Mouse (Mus musculus): Measurements from ENCODE around the gene Mob3b.

The Mob3b gene

DNA sequence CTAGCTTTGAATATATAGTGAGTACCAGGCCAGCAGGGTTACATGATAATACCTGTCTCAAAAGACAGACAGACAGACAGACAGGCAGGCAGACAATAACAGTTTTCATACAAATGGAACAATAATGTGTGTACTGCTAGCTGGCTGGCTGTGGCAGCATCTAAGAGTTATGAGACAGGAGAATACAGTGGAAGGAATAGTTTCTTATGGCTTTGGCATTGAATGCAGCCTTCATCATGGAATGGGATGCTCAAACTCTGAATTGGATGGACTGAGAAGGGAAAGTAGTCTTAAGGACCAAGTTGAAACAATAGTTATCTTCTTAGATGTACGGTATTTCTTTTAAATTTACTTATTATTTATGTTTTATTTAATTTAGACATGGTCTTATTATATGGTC, 258.0 kb downstream of the Mob3b start:
- DNase-seq (ENCODE audit: low spot score in 2 of 2): no peak

All from left cerebral cortex, adult 9 months (tissue).